Mouse (Mus musculus) liver (tissue): ENCODE measurements around the gene 1700109H08Rik.
"Not testable (repeated sequence)": the region's sequence is repeated elsewhere in the genome, so short reads cannot be mapped to it uniquely, and the experiment has no call there.

Experiments used
- DNase-seq: peaks from one replicate; pipeline ENCODE4 v3.0.0-alpha.2; 2020; ENCODE audit warnings: mixed read lengths

The 1700109H08Rik gene

GRCm38 (mm10) chr5:3600790-3601189 is 29.4 kb downstream of the 1700109H08Rik start:
- no peak for DNase-seq

- no peak for DNase-seq
Measured at GRCm38 (mm10) chr5:3607114-3607513, 35.7 kb downstream of the 1700109H08Rik start.

GRCm38 (mm10) chr5:3609241-3609640 is 37.9 kb downstream of the 1700109H08Rik start:
- DNase-seq: no peak

GRCm38 (mm10) chr5:3611835-3612234 is 40.5 kb downstream of the 1700109H08Rik start:
- not testable (repeated sequence) for DNase-seq

GRCm38 (mm10) chr5:3620486-3620885 is 49.1 kb downstream of the 1700109H08Rik start:
- DNase-seq: no peak

- DNase-seq: no peak
Measured at GRCm38 (mm10) chr5:3630055-3630454, 58.7 kb downstream of the 1700109H08Rik start.

- DNase-seq: no peak
Measured at GRCm38 (mm10) chr5:3631512-3632271, 60.3 kb downstream of the 1700109H08Rik start.

GRCm38 (mm10) chr5:3632285-3632684 is 60.9 kb downstream of the 1700109H08Rik start:
- DNase-seq: no peak

GRCm38 (mm10) chr5:3633315-3633714 is 61.9 kb downstream of the 1700109H08Rik start:
- no peak for DNase-seq

GRCm38 (mm10) chr5:3633951-3634350 is 62.6 kb downstream of the 1700109H08Rik start:
- DNase-seq: no peak
